Comparison of ENCODE assay signal across 10 mouse cellular contexts in the genomic region with DNA sequence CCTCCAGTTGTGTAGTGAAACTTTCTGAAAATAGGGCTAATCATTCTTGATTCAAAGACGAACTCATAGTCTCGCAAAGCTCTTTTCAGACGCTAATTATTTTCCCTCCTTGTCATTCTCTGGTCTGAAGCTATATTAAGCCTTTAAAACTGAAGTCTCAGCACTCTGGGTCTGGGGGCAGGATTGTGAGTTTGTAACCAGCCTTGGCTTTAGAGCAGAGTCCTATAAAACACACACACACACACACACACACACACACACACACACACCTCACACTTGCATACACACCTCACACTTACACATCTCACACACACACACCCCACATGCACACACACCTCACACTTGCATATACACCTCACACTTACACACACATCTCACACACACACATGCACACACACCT. TPM values are rescaled to one million over a fixed set of nuclear protein-coding genes. Genes with fewer than 3 reads are reported as not detected.
A peak's percentile ranks its signal among the peaks of the same experiment; 100 is the strongest.
DNase-seq lines count a peak whose midpoint lies in the region; ATAC-seq and TF ChIP-seq lines count a peak whose summit lies in the region.
"Had no signal": no experiment of that assay in that cellular context is flagged by ENCODE, and none has a peak within 500 bp of the region (broad histone marks: within the 10 kb centered on the region; RNA-seq: fewer than 3 reads in every experiment).

No protein-coding gene starts in this region.

- intact Hi-C loops in gastrocnemius, adult 2 months (cut with DNase I), result no loop called here

- no peak for TF ChIP-seq CTCF in gastrocnemius, adult 2 months (IDR thresholded peaks at IDR 0.05)

- H3K4me3 ChIP-seq in gastrocnemius, adult 2 months, result peak overlapping the region; percentile 72
- H3K4me3 ChIP-seq in liver, embryonic 11.5 days (ENCODE audit: low read depth, low read length), result no peak overlapping the region
- no peak overlapping the region for H3K4me3 ChIP-seq in embryonic facial prominence, embryonic 15.5 days (replicated peaks)
- H3K4me3 ChIP-seq in macrophage (ENCODE audit: inconsistent target), result no peak overlapping the region; the same call in 1 of the 2 replicates
- H3K4me3 ChIP-seq: hindbrain, embryonic 13.5 days had no signal

- H3K79me2 ChIP-seq in macrophage (ENCODE audit: inconsistent target), result no peaks in the 10 kb centered on the region

- H3K9ac ChIP-seq in liver, embryonic 11.5 days (ENCODE audit: low read depth, low read length), result no peak overlapping the region
- no peak overlapping the region for H3K9ac ChIP-seq in embryonic facial prominence, embryonic 15.5 days
- H3K9ac ChIP-seq: hindbrain, embryonic 13.5 days had no signal

- no peak for DNase-seq in gastrocnemius, adult 2 months
- no peak for DNase-seq in gastrocnemius, adult 8-10 months (ENCODE audit: low spot score in 2 of 2)
- DNase-seq in liver, embryonic 11.5 days (ENCODE audit: low spot score), result no peak
- no peak for DNase-seq in liver
- no peak for DNase-seq in ovary, postnatal 14 days (ENCODE audit: low spot score)
- DNase-seq in layer of hippocampus, postnatal 36 days, result no peak
- DNase-seq: cerebellum, adult 9-11 months had no signal

- no peaks in the 10 kb centered on the region for H3K27me3 ChIP-seq in liver, embryonic 11.5 days (replicated peaks; ENCODE audit: control insufficient read depth, insufficient read depth, low read length)
- no peaks in the 10 kb centered on the region for H3K27me3 ChIP-seq in embryonic facial prominence, embryonic 15.5 days
- H3K27me3 ChIP-seq: hindbrain, embryonic 13.5 days had no signal

- H3K9me3 ChIP-seq in liver, embryonic 11.5 days (ENCODE audit: control insufficient read depth, low read length), result no peaks in the 10 kb centered on the region
- H3K9me3 ChIP-seq in embryonic facial prominence, embryonic 15.5 days (replicated peaks), result no peaks in the 10 kb centered on the region
- H3K9me3 ChIP-seq: hindbrain, embryonic 13.5 days had no signal

- H3K27ac ChIP-seq in gastrocnemius, adult 2 months, result peak overlapping the region; percentile 85
- no peak overlapping the region for H3K27ac ChIP-seq in liver, embryonic 11.5 days (ENCODE audit: low read depth, low read length)
- peak overlapping the region; percentile 53; the same call in 1 of the 2 replicates for H3K27ac ChIP-seq in embryonic facial prominence, embryonic 15.5 days (replicated peaks)
- H3K27ac ChIP-seq in macrophage, result peak overlapping the region; percentile 84
- H3K27ac ChIP-seq: hindbrain, embryonic 13.5 days had no signal

- peak overlapping the region; percentile 62 for H3K4me2 ChIP-seq in liver, embryonic 11.5 days
- peak overlapping the region; percentile 39 for H3K4me2 ChIP-seq in embryonic facial prominence, embryonic 15.5 days (replicated peaks)

- H3K36me3 ChIP-seq in liver, embryonic 11.5 days (ENCODE audit: control insufficient read depth, insufficient read depth, low read length), result no peaks in the 10 kb centered on the region
- no peaks in the 10 kb centered on the region for H3K36me3 ChIP-seq in embryonic facial prominence, embryonic 15.5 days
- no peaks in the 10 kb centered on the region for H3K36me3 ChIP-seq in macrophage (ENCODE audit: inconsistent target)
- H3K36me3 ChIP-seq: hindbrain, embryonic 13.5 days had no signal

- 46% methylated on average over 3 of the region's 3 CpGs for WGBS in liver, embryonic 11.5 days
- WGBS in embryonic facial prominence, embryonic 15.5 days, result 34% methylated on average over 3 of the region's 3 CpGs
- 0% methylated on average over 2 of the region's 3 CpGs for WGBS in macrophage (ENCODE audit: missing documents)

- peaks cover 3% of the 10 kb centered on the region for H3K4me1 ChIP-seq in liver, embryonic 11.5 days (replicated peaks; ENCODE audit: control insufficient read depth, insufficient read depth, low read length)
- H3K4me1 ChIP-seq in embryonic facial prominence, embryonic 15.5 days, result peaks cover 33% of the 10 kb centered on the region

- ATAC-seq in liver, embryonic 11.5 days (replicated peaks; ENCODE audit: low FRiP score), result no peak
- ATAC-seq in embryonic facial prominence, embryonic 15.5 days (ENCODE audit: insufficient number of reproducible peaks, low FRiP score, low TSS enrichment, low read depth), result no peak

RNA-seq across cellular contexts. Expression of a gene that starts 33.3 kb away (rescaled TPM):
- 10 to 100 TPM in 1 of 2 experiments, 1 to 10 TPM in 1; 9.5 to 10.8 TPM for total RNA-seq in gastrocnemius, adult 2 months (2021)
- 1 to 10 TPM; 4.7 to 8.3 (median 6.8) TPM for total RNA-seq in gastrocnemius, adult 8-10 months (2022)
- polyA plus RNA-seq in liver, embryonic 11.5 days (2014; fragmentation: Nextera tagmentation; extraction: Ambion mirVana), result 17.2 and 19.9 TPM in 2 replicates
- 24.0 and 25.3 TPM in 2 replicates for polyA plus RNA-seq in embryonic facial prominence, embryonic 15.5 days (2015; fragmentation: Nextera tagmentation; extraction: Ambion mirVana)
- total RNA-seq in macrophage (2018; cell fraction: chromatin; rRNA removed), result 100 to 1,000 TPM in 25 of 26 experiments, 10 to 100 TPM in 1; 84.8 to 216 (median 156) TPM
- 10 to 100 TPM; 55.5 to 89.9 (median 80.4) TPM for total RNA-seq in macrophage (2018; cell fraction: cytosol; rRNA removed)
- 100 to 1,000 TPM in 13 of 26 experiments, 10 to 100 TPM in 13; 65.7 to 154 (median 101) TPM for total RNA-seq in macrophage (2018; cell fraction: nucleus; rRNA removed)
- polyA plus RNA-seq in macrophage (2018), result 39.6 to 55.7 TPM (median 44.7 TPM) in 3 replicates
- 100 to 1,000 TPM; 131 to 145 TPM for total RNA-seq in layer of hippocampus, postnatal 36 days (2021)

RNA-seq across cellular contexts. Expression of a gene that starts 40.7 kb away (rescaled TPM):
- 10 to 100 TPM; 78.9 to 89.0 TPM for total RNA-seq in gastrocnemius, adult 2 months (2021)
- total RNA-seq in gastrocnemius, adult 8-10 months (2022), result 10 to 100 TPM; 71.4 to 96.4 (median 80.9) TPM
- 68.0 and 69.0 TPM in 2 replicates for polyA plus RNA-seq in liver, embryonic 11.5 days (2014; fragmentation: Nextera tagmentation; extraction: Ambion mirVana)
- polyA plus RNA-seq in embryonic facial prominence, embryonic 15.5 days (2015; fragmentation: Nextera tagmentation; extraction: Ambion mirVana), result 90.6 and 92.1 TPM in 2 replicates
- 10 to 100 TPM; 16.9 to 45.7 (median 26.0) TPM for total RNA-seq in macrophage (2018; cell fraction: chromatin; rRNA removed)
- 10 to 100 TPM; 40.4 to 69.8 (median 48.5) TPM for total RNA-seq in macrophage (2018; cell fraction: cytosol; rRNA removed)
- total RNA-seq in macrophage (2018; cell fraction: nucleus; rRNA removed), result 10 to 100 TPM; 20.3 to 48.3 (median 35.3) TPM
- polyA plus RNA-seq in macrophage (2018), result 39.8 to 56.3 TPM (median 54.3 TPM) in 3 replicates
- total RNA-seq in layer of hippocampus, postnatal 36 days (2021), result 10 to 100 TPM; 92.4 to 97.8 TPM

Comparison
In these comparisons a context has a peak if more than half of its experiments do, and no peak if none do; other contexts are left out.
1. RNA of a gene that starts 33.3 kb away (total RNA-seq): 131 to 145 TPM in layer of hippocampus, postnatal 36 days; 9.5 to 10.8 TPM in gastrocnemius, adult 2 months and 4.7 to 8.3 TPM in gastrocnemius, adult 8-10 months; every median in the first group is over 10 times any median in the second.